Mouse (Mus musculus): ENCODE results near the gene Mta3.

The Mta3 gene

DNA sequence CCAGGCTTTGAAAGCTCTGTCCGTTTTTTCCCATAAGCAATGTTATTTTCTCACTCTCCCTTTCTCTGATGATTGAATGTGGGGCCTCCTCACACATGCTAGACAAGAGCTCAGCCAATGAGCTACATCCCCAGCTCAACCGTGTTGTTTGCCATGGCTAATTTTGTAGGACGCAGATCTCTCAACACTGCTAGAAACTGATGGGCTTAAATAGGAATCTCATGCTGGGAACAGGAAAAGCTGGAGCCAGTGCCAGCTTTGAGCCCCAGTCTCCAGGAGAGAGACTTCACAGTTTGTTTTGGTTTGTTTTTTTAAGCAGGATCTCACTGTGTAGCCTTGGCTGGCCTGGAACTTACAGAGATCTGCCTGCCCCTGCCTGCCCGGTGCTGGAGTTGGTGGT, 53.6 kb downstream of the Mta3 start:
- no peak for DNase-seq (ENCODE audit: low read depth)

DNA sequence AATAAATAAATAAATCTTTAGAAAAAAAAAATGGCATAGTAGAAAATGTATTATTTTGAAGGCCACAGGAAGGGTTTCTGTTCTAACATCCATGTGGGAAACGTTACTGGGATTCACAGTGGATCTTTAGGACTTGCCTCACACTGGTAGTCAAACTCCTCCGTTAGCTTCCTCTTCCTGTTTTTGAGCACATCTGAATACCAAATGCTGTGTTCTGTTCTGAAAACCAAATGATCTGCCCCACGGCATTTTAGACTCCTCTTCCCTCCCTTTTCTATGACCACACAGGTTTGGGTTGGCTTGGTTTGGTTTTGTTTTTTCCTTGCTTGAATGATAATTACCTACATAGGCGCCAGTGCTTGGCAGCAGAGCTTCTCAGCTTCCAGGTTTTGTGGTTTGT, 58.6 kb downstream of the Mta3 start:
- DNase-seq (ENCODE audit: low read depth) = no peak

- no peak for DNase-seq (ENCODE audit: low read depth)
These were observed 61.1 kb downstream of the Mta3 start for GRCm38 (mm10) chr17:83767064-83767463.

GRCm38 (mm10) chr17:83768309-83768708, 62.3 kb downstream of the Mta3 start:
- DNase-seq (ENCODE audit: low read depth) = peak; percentile 32

- DNase-seq (ENCODE audit: low read depth) = no peak
These were observed 64.4 kb downstream of the Mta3 start for GRCm38 (mm10) chr17:83770371-83770770.

DNA sequence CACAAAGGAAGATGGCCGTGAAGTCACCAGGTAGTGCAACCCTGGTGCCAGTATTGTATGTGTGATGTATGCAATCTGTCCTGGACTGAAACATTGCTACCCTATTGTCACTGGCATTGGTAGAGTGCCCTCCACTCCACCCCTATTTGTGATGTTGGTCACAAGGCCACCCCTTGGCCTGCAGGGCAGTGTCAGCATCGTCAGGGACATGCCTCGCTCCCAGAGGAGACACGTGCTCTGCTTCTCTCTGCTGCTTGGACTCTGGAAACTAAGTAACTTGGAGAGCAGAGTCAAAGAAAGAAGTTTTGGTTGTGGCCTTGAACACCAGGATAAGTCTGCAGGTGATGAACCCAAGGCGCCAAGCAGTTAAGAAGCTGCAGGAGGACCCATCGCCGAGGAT, 65.0 kb downstream of the Mta3 start:
- DNase-seq (ENCODE audit: low read depth) = no peak

DNA sequence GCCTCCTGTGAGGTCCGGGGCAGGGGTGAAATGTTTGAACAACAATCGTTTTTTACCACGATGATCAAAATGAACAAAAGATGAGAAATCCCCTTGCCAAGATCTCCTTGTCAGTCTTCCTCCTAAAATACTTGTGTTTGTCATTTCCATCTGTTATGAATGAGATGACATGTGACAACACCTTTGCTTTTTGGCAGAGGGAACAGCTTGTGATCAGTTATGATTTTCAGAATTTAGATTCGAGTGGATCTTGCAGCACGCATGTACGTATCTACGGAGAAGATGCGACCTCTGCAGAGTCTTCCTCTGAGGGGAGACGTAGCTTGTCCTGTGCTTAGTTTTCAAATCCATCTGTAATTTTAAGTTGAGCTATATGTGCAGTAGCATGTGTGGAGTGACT, 66.1 kb downstream of the Mta3 start:
- no peak for DNase-seq (ENCODE audit: low read depth)

DNA sequence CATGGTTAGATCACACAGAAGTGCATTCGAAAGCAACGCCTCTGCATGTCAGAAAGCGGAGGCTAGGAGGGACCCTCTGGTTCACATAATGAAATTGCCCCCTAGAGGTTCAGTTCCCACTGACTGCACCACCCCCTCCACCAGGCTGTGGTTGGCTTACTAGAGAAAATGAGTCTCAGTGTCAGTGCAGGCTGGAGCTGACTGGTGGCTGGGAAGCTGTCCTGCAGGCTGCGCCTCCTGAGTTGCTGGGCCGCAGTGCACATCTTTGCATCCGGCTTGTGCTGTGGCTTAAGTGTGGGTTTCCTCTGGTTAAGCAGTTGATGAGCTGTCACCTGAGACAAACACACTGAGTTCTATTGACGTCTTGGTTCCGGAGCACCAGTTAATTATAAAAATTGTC, 66.7 kb downstream of the Mta3 start:
- DNase-seq (ENCODE audit: low read depth) = peak; percentile 60

DNA sequence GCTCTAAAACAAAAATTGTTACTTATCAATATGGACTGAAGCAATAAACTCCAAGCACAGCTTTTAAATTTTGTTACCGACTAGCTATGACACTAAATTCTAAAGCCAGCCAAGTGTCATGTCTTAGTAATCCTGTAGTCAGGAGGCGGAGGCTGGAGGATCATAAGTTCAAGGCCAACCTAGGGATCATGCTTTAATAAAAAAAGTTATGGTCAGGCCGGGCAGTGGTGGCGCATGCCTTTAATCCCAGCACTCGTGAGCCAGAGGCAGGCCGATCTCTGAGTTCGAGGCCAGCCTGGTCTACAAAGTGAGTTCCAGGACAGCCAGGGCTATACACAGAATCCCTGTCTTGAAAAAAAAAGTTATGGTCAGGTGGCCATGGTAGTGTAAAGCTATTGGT, 71.0 kb downstream of the Mta3 start:
- no peak for DNase-seq (ENCODE audit: low read depth)

DNA sequence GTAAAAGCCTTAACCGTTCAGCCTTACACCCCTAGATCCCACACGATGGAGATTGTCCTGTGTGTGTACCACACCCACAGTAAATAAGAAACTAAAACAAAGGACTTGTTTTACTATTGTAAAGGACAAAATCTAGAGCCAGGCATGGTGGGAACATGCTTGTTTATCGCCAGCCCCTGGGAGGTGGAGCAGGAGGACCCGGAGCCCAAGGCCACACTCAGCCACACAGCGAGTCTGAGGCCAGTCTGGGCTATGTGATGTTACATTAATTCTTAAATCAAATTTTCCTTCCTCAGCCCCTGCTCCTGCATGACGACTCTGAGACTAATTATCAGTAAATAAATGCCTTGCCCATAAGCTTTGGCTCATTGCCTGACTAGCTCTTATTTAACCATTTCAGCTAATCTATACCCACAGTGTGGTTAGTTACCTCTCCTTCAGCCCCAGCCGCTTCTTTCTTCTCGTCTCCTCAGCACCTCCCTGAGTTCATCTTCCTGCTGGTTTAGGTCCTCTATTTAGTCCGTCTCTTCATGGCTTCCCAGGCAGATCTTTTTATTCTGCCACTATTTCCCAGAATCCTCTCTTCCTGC, 71.6 kb downstream of the Mta3 start:
- DNase-seq (ENCODE audit: low read depth) = no peak

DNA sequence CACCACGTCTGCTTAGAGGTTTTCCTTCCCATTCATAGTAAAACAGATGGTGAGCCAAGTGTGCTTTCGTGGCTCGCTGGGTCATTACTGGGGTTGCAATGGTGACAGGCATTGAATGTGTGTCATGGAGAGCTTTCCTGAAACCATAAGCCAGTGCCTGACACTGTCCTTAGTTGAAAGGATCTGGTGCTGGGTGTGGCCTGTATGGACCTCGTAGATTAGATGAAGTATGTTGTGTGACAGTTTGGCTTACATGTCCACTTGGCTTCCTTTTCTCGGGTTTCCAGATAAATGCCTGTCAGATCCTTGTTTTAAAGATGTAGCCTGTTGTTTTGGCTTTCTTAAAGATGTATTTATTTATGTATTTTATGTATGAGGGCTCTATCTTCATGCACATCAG, 74.3 kb downstream of the Mta3 start:
- DNase-seq (ENCODE audit: low read depth) = no peak

GRCm38 (mm10) chr17:83782740-83783139, 76.8 kb downstream of the Mta3 start:
- no peak for DNase-seq (ENCODE audit: low read depth)

DNA sequence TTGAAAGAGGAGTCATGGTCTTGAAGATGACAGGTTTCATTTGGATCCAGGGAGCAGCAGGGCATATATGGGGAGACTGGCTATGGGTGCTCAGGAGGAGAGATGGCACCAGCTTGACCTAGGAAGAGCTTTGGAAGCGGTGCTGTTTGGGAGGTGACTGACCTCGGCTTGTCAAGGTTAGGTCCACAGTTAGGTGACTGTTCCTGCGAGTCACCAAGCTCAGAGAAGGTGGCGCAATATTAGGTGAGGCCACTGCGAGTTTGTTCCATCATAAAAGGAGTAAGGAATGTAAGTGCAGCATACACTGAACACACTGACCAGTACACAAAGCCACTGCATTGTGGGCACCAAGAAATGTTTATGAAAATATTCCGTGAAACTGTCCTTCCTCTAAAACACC, 80.5 kb downstream of the Mta3 start:
- DNase-seq (ENCODE audit: low read depth) = no peak

- no peak for DNase-seq (ENCODE audit: low read depth)
These were observed 84.2 kb downstream of the Mta3 start for GRCm38 (mm10) chr17:83790158-83790557.

DNA sequence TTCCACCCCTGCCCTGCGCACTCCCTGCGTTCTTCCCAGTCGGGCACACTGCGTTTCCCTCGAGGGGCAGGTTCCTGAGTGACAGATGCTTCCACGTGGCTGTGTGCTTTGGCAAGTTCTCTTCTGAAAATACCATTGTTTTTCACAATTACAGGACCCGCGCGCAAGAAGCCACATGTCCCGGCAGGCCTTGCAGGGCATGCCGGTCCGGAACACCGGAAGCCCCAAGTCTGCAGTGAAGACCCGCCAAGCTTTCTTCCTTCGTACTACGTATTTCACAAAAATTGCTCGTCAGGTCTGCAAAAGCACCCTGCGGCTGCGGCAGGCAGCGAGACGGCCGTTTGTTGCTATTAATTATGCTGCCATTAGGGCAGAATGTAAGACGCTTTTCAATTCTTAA, 86.4 kb downstream of the Mta3 start:
- DNase-seq (ENCODE audit: low read depth) = no peak

- DNase-seq (ENCODE audit: low read depth) = no peak
These were observed 89.2 kb downstream of the Mta3 start for GRCm38 (mm10) chr17:83795121-83795520.

DNA sequence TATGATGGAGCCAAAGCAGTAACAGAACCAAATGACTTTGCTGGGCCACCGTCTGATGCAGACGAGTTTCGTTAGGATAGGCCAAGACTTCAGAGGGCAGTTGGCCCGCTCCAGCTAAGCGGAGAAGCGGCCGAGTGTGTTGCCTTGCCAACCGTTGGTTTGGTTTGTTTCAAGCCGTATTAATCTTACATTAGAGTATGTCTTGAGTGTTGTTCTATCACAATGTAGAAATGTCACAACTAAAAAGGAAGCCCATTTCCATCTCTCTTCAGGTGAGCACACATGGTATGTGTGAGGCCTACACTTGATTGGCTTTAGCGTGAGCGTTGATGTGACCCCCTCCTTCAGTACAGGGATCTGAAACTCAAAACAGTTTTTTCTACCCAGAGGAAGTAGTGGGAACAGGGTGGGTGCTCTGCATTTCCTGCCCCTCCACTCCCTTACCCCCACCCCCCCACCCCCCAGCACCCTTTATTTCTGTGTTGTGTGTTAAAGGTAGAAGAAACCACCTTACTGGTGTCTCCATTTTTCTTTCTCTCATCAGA, 93.6 kb downstream of the Mta3 start:
- DNase-seq (ENCODE audit: low read depth) = no peak

DNA sequence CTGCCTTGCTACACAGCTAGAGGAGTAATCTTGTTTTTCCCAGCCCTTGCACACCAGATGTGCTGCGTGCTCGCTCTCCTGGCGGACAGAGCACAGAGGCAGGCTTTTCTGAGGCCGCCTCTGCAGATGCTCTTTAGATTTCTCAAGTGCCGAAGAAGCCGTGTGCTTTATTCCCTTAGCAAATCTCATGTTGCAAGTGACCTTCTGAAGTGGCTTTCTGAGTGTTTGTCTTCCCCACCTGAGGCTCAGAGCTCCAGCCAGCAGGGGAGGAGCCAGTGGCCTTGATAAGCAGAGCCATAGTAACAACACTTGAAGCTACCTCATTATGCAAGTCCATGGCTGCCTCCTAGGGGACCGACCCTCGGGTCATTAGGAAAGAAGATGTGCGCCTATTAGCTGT, 98.0 kb downstream of the Mta3 start:
- DNase-seq (ENCODE audit: low read depth) = no peak

- DNase-seq (ENCODE audit: low read depth) = no peak
These were observed 99.1 kb downstream of the Mta3 start for GRCm38 (mm10) chr17:83805078-83805477.

DNA sequence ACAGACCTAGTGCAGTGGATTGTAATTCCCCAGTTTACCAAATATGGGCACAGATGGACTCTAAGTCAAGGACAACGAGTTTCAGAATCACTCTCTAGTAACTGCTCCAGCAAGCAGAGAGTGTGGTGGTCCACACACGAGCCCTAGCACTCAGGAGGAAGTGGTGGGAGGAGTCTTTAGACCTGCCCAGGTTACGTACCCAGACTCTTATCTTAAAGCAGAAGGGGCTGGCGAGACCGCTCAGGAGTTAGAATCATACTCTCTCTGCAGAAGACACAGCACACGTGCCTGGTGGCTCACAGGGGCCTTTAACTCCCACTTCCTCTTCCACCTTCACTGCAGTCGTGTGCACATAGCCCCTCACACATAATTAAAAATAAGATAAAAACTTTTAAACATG, 101.4 kb downstream of the Mta3 start:
- DNase-seq (ENCODE audit: low read depth) = no peak

GRCm38 (mm10) chr17:83807778-83808398, 101.9 kb downstream of the Mta3 start:
- peak; percentile 73 for DNase-seq (ENCODE audit: low read depth)

- DNase-seq (ENCODE audit: low read depth) = no peak
These were observed 102.6 kb downstream of the Mta3 start for GRCm38 (mm10) chr17:83808476-83809098.

- DNase-seq (ENCODE audit: low read depth) = no peak
These were observed 103.3 kb downstream of the Mta3 start for GRCm38 (mm10) chr17:83809197-83809829.
